Mouse (Mus musculus) olfactory bulb, adult 2 months (tissue): Measurements from ENCODE around the gene Map3k1. TPM values are rescaled to one million over a fixed set of nuclear protein-coding genes. Genes with fewer than 3 reads are reported as not detected.
A peak's percentile ranks its signal among the peaks of the same experiment; 100 is the strongest.

ENCODE experiments used
- H3K27ac ChIP-seq: fragments of 200-500 bp; 2 replicates; pipeline ENCODE4 v1.5.1; 2012; ENCODE audit warnings: low read depth, low read length; ENCODE audit not compliant: insufficient read depth
- H3K4me1 ChIP-seq: fragments of 200-500 bp; 2 replicates; pipeline ENCODE4 v1.6.1; 2012; ENCODE audit warnings: low read length; ENCODE audit not compliant: control insufficient read depth, insufficient read depth
- H3K4me3 ChIP-seq: fragments of 200-500 bp; 2 replicates; pipeline ENCODE4 v1.5.1; 2012; ENCODE audit warnings: mild to moderate bottlenecking, low read depth, low read length, moderate library complexity; ENCODE audit not compliant: insufficient read depth
- CTCF ChIP-seq: fragments of 200-500 bp; IDR thresholded peaks from 2 replicates; pipeline ENCODE4 v1.5.1; 2012; ENCODE audit warnings: low read depth, mild to moderate bottlenecking, low read length, moderate library complexity; ENCODE audit not compliant: insufficient read depth
- POLR2A ChIP-seq: fragments of 200-500 bp; IDR thresholded peaks from 2 replicates; pipeline ENCODE4 v1.6.1; 2012; ENCODE audit warnings: mild to moderate bottlenecking, low read depth, low read length, moderate library complexity; ENCODE audit not compliant: insufficient read depth
- WGBS: fragments of 180-500 bp; shearing (Covaris S2); methylation state at CpG from one replicate; pipeline ENCODE4 v1.1.7; 2018; 5-methylcytosine and 5-hydroxymethylcytosine counted together
- polyA plus RNA-seq: library from polyadenylated mRNA; stranded (reverse); fragments of >200 nt; gene quantifications from 2 replicates; pipeline ENCODE4 v1.2.4, GENCODE M21; 2012; ENCODE audit warnings: low replicate concordance; ENCODE audit not compliant: missing spikeins, insufficient read depth, insufficient read length

Map3k1 gene
- polyA plus RNA-seq, 1 experiment: 135 TPM

DNA sequence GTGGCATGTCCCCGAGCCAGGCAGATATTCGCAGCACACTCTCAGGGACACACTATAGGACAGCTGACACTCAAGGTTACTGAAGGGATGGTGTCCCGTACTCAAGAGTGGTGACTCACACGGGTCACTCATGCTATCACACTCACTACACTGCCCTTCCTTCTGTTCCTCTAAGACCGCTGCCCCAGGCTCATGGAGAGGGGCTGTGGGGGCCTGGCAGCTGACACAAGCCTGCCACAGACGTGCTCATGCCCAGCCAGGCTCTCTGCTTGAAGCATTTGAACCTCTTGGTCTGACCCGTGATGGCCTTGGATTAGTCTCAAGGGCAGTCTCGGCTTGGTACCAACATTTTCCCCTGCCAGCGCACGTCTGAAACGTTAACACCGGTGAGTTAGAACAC is 10.7 kb downstream of the Map3k1 start:
- 31% methylated on average over 12 of the region's 12 CpGs for WGBS
- peak overlapping the region; percentile 7 for H3K27ac ChIP-seq

GRCm38 (mm10) chr13:111797021-111797420 is 11.8 kb downstream of the Map3k1 start:
- 14% methylated on average over 8 of the region's 8 CpGs for WGBS
- Histone ChIP-seq H3K27ac (no peak overlapping the region), H3K4me1 (peaks cover 64% of the 10 kb centered on the region), H3K4me3 (no peak overlapping the region)
- TF ChIP-seq CTCF: no peak
- TF ChIP-seq POLR2A: no peak

More for the DNA sequence above, 10.7 kb downstream of the Map3k1 start:
- TF ChIP-seq CTCF: no peak
- no peak for TF ChIP-seq POLR2A
- H3K4me3 ChIP-seq: no peak overlapping the region
- H3K4me1 ChIP-seq: peaks cover 60% of the 10 kb centered on the region

GRCm38 (mm10) chr13:111796191-111796920 is 12.4 kb downstream of the Map3k1 start:
- WGBS: 8% methylated on average over 11 of the region's 11 CpGs
- Histone ChIP-seq H3K4me3 (no peak overlapping the region), H3K4me1 (peaks cover 61% of the 10 kb centered on the region), H3K27ac (peak overlapping the region; percentile 39)
- TF ChIP-seq CTCF (no peak), POLR2A (no peak)

DNA sequence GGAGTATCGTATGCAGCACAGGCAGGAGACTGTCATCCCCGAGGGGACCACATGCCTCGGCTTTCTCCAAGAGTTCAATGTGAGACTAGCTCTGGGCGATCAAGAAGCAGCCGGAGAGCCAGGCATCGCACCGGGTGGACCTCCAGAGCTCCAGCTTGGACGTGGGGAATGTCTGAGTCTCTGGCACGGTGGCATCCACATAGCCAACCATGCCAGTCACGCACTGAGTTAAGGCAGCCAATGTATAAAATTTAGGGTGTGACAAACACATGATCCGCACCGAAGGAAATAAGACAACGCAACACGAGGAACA is 15.9 kb downstream of the Map3k1 start:
- TF ChIP-seq POLR2A (no peak), CTCF (no peak)
- Histone ChIP-seq H3K4me3 (no peak overlapping the region), H3K27ac (no peak overlapping the region; the same call in 1 of the 2 replicates), H3K4me1 (peaks cover 64% of the 10 kb centered on the region)
- 53% methylated on average over 14 of the region's 14 CpGs for WGBS

- Histone ChIP-seq H3K4me1 (peaks cover 60% of the 10 kb centered on the region), H3K27ac (peak overlapping the region; percentile 55; the same call in 1 of the 2 replicates), H3K4me3 (no peak overlapping the region)
- 36% methylated on average over 16 of the region's 16 CpGs for WGBS
- no peak for TF ChIP-seq POLR2A
- TF ChIP-seq CTCF: no peak
These were observed 16.4 kb downstream of the Map3k1 start for GRCm38 (mm10) chr13:111792130-111792974.

DNA sequence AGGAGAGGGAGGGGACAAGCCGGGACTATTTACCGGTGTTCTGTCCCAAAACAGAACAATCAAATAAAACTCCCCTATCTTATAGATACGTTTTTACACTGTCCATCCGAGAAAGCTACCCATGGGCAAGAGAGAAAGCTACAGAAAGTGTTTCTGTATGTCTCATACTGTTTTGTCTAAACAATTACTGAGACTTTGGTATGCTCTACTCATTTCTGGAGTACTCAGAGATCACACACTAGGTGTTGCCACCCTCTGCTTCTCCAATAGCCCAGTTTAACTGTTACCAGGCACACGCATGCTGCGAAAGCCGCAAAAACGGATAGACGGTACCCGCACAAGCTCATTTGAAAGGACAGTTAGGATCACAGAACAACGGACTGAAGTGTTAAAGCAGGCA is 17.2 kb downstream of the Map3k1 start:
- no peak overlapping the region for H3K27ac ChIP-seq
- peaks cover 59% of the 10 kb centered on the region for H3K4me1 ChIP-seq
- TF ChIP-seq CTCF (no peak), POLR2A (no peak)
- WGBS: 56% methylated on average over 11 of the region's 11 CpGs
- H3K4me3 ChIP-seq: no peak overlapping the region

DNA sequence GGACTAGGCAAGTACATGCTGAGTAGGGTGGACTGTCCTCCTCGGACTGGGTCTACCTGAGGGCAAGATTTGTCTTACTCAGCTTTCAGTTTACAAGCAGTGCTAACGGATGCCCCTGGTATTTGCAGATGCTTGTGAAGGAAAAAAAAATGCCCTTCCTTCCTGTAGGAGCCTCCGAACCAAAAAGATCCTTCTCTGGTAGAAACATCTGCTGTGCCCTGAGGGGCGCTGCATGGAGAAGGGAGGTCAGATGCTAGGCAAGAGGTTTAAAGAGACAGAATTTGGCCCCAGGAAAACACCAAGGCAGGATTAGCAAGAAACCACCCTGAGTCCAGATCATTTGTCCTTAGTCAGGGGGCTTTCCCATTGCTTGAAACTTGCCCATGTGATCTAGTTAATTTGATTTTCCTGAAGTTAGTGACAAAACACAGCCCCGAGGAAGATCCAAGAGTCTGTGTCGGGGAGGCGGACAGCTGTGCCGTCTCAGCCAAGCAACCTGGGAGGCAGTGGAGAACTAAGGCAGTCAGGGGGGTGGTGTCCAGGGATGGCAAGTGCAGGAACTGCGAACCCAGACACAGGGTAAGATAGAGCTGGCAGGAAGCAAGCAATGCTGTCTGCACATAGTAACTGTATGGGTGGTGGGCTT is 19.2 kb downstream of the Map3k1 start:
- no peak for TF ChIP-seq CTCF
- TF ChIP-seq POLR2A: no peak
- Histone ChIP-seq H3K27ac (peak overlapping the region; percentile 74), H3K4me3 (no peak overlapping the region), H3K4me1 (peaks cover 61% of the 10 kb centered on the region)
- WGBS: 26% methylated on average over 9 of the region's 9 CpGs

- WGBS: 40% methylated on average over 9 of the region's 9 CpGs
- Histone ChIP-seq H3K27ac (peak overlapping the region; percentile 74), H3K4me1 (peaks cover 59% of the 10 kb centered on the region), H3K4me3 (no peak overlapping the region)
- TF ChIP-seq CTCF: no peak
- no peak for TF ChIP-seq POLR2A
These were observed 19.9 kb downstream of the Map3k1 start for GRCm38 (mm10) chr13:111788882-111789281.

- Histone ChIP-seq H3K4me1 (peaks cover 59% of the 10 kb centered on the region), H3K4me3 (no peak overlapping the region), H3K27ac (peak overlapping the region; percentile 74)
- 15% methylated on average over 18 of the region's 18 CpGs for WGBS
- TF ChIP-seq POLR2A: no peak
- TF ChIP-seq CTCF: peak; percentile 37; the same call in 1 of the 2 replicates
These were observed 20.8 kb downstream of the Map3k1 start for GRCm38 (mm10) chr13:111787857-111788619.
